Mouse (Mus musculus) spleen, adult 2 months (tissue): ENCODE measurements around the gene Mterf4.

Source experiments
- CTCF ChIP-seq: fragments of 200-500 bp; IDR thresholded peaks from 2 replicates; pipeline ENCODE4 v1.5.1; 2011; ENCODE audit warnings: mild to moderate bottlenecking, inconsistent platforms; ENCODE audit not compliant: insufficient read depth, insufficient read length, insufficient replicate concordance; ENCODE audit errors: extremely low read depth
- POLR2A ChIP-seq: fragments of 200-500 bp; IDR thresholded peaks from 2 replicates; pipeline ENCODE4 v1.6.1; 2011; ENCODE audit warnings: low read depth, low read length, inconsistent platforms

GRCm38 (mm10) chr1:93347176-93347575 lies 41.5 kb upstream of the Mterf4 start:
- no peak for TF ChIP-seq CTCF
- no peak for TF ChIP-seq POLR2A
